Mouse (Mus musculus) olfactory bulb, adult 2 months (tissue): Measurements from ENCODE around the gene Zbed4.

ENCODE experiments used
- CTCF ChIP-seq: fragments of 200-500 bp; IDR thresholded peaks from 2 replicates; pipeline ENCODE4 v1.5.1; 2012; ENCODE audit warnings: low read depth, mild to moderate bottlenecking, low read length, moderate library complexity; ENCODE audit not compliant: insufficient read depth
- POLR2A ChIP-seq: fragments of 200-500 bp; IDR thresholded peaks from 2 replicates; pipeline ENCODE4 v1.6.1; 2012; ENCODE audit warnings: mild to moderate bottlenecking, low read depth, low read length, moderate library complexity; ENCODE audit not compliant: insufficient read depth

DNA sequence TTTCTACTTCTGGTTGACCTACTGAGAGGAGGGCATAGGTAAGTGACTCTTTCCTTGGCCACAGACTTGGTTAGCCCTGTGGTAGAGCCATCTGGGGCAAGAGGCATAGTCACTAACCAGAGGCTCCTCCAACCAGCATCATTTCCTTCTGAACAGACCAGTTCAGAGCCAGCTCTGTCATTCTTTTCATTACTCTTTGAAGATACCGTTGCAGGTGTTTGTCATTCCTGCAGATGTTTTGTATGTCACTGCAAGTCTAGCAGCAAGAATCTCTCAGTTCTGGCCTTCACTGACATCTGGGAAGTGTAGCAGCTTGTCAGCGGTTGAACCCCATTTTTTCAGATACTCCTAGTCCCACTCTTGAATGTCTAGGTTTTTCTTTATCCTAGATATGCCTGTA lies 3.4 kb downstream of the Zbed4 start:
- TF ChIP-seq CTCF (no peak), POLR2A (no peak)
